Mouse (Mus musculus) c-Kit-positive CD71-positive TER-119-negative erythroid progenitor cells, embryonic 14.5 days (primary cell): Measurements from ENCODE around the gene Atg16l2.

Source experiments
- DNase-seq: peaks from one replicate; pipeline ENCODE4 v3.0.0-alpha.2; 2013; ENCODE audit warnings: low read depth

Gene Atg16l2

DNA sequence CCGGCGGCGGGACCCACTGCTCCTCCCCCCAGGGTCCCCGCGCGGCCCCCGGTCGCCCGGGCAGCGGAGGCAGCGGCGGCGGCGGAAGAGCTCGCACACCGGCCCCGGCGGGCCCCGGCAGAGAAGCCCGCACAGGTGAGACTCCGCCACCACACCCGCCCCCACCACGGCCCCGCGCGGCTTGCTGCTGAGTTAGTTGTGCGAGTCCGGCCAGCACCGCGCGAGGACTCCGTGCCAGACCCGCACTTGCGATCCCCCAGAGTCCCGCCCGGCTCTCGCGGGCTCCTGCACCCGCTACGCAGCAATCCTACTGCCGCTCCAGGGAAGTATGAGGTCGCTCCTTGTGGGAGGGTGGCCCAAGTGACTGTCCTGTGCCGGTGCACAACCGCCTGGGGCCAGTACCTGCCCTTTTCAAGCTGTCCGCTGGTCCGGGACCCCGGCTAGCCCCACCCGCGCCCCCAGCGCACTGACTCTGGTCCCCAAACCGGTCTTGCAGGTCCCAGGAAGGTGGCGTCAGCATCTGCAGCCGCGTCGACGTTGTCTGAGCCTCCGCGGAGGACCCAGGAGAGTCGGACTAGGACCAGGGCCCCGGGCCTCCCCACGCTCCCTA, 19.3 kb upstream of the Atg16l2 start:
- no peak for DNase-seq

GRCm38 (mm10) chr7:101320399-101321217, 18.6 kb upstream of the Atg16l2 start:
- DNase-seq, result no peak

GRCm38 (mm10) chr7:101319796-101320195, 17.7 kb upstream of the Atg16l2 start:
- DNase-seq, result no peak

DNA sequence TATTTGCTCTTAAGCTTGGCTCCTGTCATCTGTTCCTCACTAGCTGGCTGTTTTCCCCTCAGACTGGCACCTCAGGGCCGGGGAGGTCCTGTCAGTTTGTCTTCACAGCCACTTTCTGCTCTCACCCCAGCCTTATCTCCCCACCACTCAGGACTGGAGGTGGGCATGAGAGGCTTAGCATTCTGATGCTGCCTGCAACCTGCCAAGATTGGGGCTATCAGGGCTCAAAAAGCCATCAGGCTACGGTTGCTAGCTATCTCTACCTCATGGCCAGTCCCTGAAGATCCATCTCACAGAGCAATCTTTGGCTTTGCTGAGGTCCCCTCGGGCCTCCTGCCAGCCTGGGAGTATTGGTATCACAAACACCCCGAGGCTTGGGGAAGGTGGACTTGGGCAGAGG, 16.8 kb upstream of the Atg16l2 start:
- DNase-seq, result no peak

- no peak for DNase-seq
Observed at GRCm38 (mm10) chr7:101317014-101317413, 15.0 kb upstream of the Atg16l2 start, which contains the start of gene Stard10. Gene Stard10, plus strand, starts transcription at chr7:101317086.

- DNase-seq, result no peak
Observed at GRCm38 (mm10) chr7:101316591-101317001, 14.5 kb upstream of the Atg16l2 start.

DNA sequence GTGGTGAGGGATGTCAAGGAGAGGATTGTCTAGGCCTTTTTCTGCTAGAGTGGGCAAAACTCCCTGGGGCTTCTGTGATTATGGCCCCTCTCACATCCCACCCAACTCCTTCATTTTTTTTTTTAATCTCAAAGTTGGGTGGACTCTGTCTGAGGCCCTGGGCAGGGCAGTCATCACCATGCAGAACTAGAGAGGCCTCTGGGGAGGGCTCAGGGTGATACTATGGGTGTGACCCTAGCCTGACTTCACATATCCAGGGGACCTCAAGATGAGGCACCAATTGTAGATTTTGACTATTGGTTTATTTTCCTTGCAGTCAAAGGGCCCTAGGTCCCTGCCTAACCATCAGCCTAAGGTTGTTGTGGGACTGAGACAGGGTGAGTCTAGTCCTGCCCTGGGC, 13.6 kb upstream of the Atg16l2 start:
- DNase-seq, result no peak

DNA sequence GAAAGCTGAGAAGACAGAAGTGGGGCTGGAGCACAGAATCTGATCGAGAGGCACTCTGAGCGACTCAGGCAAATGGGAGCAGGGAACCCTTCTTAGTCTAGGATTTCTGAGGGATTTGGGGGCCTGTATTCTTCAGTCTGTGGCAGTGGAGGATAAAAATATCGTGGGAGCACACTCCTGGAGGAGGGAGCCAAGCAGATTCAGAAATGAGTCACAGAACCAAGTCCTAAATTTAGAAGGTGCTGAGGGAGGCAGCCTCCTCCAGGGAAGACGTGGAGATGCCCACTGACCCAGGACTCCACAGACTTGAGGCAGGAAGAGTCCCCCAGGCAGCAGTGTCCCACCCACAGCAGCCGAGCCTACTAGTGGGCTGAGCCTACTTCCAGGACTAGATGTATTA, 12.3 kb upstream of the Atg16l2 start:
- DNase-seq, result no peak

- DNase-seq, result no peak
Observed at GRCm38 (mm10) chr7:101313033-101313432, 11.0 kb upstream of the Atg16l2 start.

DNA sequence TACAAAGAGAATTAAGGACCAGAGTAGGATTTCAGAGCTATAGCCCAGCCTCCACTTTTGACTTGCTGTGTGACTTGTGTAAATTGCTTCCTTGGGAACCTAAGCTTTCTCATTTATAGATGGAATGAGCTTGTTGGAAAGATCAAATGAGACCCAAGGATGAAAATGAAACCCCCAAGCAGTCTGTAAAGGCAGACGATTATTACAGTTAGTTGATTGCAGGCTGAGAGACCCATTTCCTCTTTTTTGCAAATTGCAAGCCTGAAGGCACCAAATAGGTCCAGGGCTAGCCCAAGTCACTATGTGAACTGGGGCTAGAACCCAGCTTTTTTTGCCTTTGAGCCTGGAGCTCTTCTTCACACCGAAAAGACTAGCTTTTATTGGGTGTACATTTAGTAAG, 9.0 kb upstream of the Atg16l2 start:
- DNase-seq, result no peak

DNA sequence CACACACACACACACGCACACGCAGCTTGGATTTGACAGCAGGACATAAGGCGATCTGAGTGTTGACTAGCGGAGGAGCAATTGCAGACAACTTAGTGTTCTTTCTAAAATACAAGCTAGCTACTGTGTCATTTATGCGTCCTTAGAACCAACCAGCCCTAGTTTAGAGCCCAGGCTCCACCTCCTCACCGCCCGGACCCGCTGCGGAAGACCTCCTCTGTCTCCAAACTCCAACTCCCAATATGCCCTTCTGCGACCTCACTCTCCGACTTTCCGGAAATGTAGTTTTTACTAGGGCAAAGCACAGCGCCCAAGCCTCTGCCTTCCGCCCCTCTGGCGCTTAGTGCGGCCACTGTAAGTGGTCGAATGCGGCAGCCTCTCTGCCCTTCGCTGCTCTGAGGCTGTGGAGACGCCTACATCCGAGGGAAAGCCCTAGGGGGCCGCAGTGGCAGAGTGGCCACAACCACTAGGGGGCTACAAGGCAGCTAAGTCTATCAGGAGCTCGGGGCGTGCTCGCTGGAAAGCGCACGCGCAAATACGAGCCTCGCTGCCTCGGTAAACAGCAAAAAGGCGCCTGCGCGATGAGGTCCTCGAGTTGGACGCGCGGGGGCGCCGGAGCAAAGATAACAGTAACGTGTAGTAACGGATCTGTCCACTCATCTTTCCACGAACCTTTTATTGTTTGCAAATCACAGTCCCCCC, 8.4 kb upstream of the Atg16l2 start:
- peak; percentile 98 for DNase-seq

DNA sequence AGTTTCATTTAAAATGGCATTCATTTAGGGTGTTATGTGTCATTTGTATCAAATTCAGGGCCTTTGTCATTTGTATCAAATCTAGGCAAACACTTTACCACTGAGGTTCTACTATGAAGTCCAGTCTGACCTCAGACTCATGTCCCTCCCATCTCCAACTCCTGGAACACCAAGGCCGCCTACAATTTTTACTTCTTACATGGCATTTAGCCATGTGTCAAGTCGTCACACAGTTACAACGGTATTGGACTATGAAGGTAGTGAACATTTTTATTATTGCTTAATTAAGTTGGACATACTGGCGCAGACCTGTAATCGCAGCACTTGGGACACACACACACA, 7.9 kb upstream of the Atg16l2 start:
- DNase-seq, result no peak

DNA sequence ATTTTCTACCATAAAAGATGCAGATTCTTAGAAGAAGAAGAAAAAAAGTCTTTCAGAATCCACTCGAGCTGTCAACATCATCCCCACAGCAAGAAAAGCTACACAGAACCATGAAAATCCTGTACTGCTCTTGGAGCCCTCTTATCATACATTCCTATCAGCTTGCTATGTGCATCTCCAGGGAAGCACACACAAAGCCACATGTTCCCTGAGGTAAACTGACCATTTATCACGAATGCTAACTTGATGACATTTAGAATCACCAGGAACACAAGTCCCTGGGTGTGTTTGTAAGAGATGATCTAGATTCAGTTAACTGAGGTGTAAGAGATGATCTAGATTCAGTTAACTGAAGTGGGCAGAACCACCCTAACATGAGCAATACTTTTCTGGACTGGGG, 4.8 kb upstream of the Atg16l2 start:
- DNase-seq, result no peak

DNA sequence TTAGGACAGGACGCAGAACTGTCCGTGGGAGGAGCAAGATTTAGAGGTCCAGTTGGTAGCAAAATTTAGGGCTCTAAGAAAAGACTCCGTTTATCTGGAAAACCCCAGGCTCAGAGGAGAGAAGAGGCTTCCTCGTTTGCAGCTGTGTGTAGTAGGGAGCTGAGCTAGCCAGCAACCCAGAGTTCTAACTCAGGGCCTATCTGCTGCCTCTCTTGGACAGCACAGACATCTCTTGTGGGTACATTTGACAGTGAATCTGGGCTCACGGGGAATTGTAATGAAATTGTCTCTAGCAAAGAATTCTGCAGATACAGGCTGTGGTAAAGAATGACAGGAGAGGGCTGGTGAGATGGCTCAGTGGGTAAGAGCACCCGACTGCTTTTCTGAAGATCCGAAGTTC, 640 bp upstream of the Atg16l2 start:
- DNase-seq, result no peak

- no peak for DNase-seq
Observed at GRCm38 (mm10) chr7:101301361-101301880, 630 bp downstream of the Atg16l2 start.

- no peak for DNase-seq
Observed at GRCm38 (mm10) chr7:101298375-101298774, 3.7 kb downstream of the Atg16l2 start.

DNA sequence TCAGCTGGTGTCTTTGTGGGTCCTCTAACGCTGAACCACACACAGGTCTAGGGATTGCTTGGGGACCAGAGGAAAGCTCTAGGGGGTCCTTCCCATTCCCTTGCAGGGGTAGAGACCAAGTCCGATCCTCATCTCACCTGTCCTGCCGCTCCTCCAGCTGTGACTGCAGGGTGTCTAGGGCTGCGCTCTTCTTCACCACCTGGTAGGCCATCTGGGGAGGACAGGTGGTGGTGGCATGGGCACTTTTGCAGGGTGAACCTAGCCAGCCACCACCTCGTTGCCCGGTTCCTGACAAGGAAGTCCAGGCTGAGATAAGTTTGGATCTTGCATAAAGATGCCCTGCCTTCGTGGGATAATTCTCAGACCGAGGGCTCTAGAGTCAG, 5.0 kb downstream of the Atg16l2 start:
- DNase-seq, result no peak

DNA sequence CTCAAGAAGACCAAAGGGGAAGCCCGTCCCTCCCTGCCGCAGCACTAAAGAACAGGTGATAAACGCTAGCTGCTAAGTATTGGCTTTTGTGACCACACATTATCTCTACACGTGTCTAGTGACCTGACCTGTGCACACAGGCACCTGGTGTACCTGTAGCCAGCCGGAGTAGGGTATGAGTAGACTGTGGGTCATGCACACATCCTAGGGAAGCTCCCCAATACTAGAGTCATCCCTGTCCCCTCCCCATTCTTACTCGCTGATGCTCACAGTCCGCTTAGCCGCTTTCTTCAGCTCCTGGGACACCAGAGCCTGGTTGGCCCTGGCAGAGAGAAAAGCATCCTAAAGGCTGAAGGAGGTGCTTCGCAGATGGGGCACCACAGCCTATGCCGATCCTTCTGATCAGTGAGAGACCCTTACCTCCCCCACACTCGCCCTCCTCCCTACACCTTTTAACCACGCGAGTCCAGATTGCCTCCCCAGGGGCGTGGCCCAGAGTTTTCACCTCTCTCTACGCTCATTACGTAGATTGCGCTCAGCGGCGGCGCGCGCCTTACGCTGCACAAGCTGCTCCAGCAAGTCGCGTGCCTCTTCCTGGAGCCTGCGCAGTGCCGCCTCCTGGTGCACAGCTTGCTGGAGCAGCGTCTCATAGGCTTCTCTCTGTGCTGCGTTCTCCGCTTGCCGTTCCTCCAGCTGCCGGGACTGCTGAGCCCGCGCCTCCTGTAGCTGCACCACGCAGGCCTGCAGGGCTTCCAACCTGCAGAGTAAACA, 5.6 kb downstream of the Atg16l2 start:
- no peak for DNase-seq

- DNase-seq, result no peak
Observed at GRCm38 (mm10) chr7:101295438-101295837, 6.6 kb downstream of the Atg16l2 start.

DNA sequence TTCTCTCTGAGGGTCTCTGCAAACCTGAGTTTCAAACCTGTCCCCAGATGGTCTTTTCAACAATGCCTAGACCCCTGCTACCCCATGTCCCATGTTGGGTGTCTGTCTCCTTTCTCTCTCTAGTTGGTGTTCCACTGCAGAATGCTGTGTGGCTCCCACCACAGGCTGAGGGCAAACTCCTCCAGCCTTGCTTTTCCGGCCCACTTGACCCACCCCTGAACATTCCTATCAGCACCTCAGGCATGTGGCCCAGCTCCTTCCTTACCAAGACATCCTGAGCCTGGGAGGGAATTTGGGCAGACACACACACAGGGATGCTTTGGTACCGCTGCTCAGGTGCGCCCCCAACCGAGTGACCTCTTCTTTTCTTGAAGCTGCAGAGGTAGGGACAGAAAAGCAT, 8.4 kb downstream of the Atg16l2 start:
- no peak for DNase-seq

DNA sequence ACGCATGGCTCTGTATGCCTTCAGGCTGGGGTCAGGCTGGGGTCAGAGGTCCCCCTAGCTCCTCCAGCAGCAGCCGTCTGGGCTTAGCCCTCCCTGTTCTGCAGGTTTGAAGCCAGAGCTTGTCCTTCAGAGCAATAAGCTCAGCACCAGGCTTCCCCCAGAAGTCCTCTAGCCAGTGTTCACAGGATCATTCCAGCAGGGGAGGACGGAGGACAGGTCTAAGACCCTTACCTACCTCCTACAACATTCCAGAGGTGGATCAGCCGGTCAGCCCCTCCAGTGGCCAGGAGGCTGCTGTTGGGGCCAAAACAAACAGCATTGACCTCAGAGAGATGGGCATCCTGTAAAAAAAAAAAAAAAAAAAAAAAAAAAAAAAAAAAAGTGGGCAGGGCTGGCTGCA, 8.9 kb downstream of the Atg16l2 start:
- DNase-seq, result no peak

DNA sequence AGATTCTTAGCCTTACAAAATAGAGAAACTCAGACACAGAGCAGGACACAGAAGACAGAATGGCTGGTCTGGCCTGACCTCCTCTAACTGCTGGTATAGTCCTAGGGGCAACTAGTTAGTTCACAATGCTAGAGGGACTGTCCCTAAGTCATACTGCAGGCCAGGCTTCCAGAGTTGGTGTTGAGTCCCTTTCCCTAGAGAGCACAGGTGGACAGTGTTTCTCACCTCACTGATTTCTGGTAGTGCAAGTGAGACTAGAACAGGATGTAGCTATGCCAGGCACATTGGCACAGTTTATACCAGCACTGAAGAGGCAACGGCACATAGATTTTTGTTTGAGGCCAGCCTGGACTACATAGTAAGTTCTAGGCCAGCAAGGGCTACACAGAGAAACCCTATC, 9.4 kb downstream of the Atg16l2 start:
- DNase-seq, result no peak
